Mouse (Mus musculus) testis, adult 2 months (tissue): ENCODE measurements at regions not wholly inside any gene's neighbourhood (a gene's known extent, or its start where the extent isn't known, plus 50 kb on each side); places are given as distances from the start of the nearest gene placed in this dataset.

ENCODE experiments used
- H3K27ac ChIP-seq: fragments of 200-500 bp; 2 replicates; pipeline ENCODE4 v1.5.1; 2012; ENCODE audit warnings: low read depth, low read length; ENCODE audit not compliant: control insufficient read depth, insufficient read depth
- H3K27me3 ChIP-seq: fragments of 200-500 bp; 2 replicates; pipeline ENCODE4 v1.6.1; 2012; ENCODE audit warnings: mild to moderate bottlenecking, low read length, moderate library complexity; ENCODE audit not compliant: control insufficient read depth, insufficient read depth
- H3K36me3 ChIP-seq: fragments of 200-500 bp; 2 replicates; pipeline ENCODE4 v1.6.1; 2012; ENCODE audit warnings: mild to moderate bottlenecking, low read length; ENCODE audit not compliant: control insufficient read depth, insufficient read depth
- H3K4me1 ChIP-seq: fragments of 200-500 bp; 2 replicates; pipeline ENCODE4 v1.6.1; 2012; ENCODE audit warnings: low read length; ENCODE audit not compliant: control insufficient read depth, insufficient read depth
- H3K4me3 ChIP-seq: fragments of 200-500 bp; 2 replicates; pipeline ENCODE4 v1.5.1; 2012; ENCODE audit warnings: low read depth, mild to moderate bottlenecking, low read length, moderate library complexity, mixed read lengths; ENCODE audit not compliant: control insufficient read depth
- CTCF ChIP-seq: fragments of 200-500 bp; IDR thresholded peaks from 2 replicates; pipeline ENCODE4 v1.5.1; 2012; ENCODE audit warnings: low read depth, mild to moderate bottlenecking, inconsistent platforms, low read length, moderate library complexity; ENCODE audit not compliant: control insufficient read depth, insufficient read depth, insufficient replicate concordance
- POLR2A ChIP-seq: fragments of 200-500 bp; IDR thresholded peaks from 2 replicates; pipeline ENCODE4 v1.6.1; 2012; ENCODE audit warnings: low read depth, mild to moderate bottlenecking, inconsistent platforms, low read length, moderate library complexity; ENCODE audit not compliant: control insufficient read depth

DNA sequence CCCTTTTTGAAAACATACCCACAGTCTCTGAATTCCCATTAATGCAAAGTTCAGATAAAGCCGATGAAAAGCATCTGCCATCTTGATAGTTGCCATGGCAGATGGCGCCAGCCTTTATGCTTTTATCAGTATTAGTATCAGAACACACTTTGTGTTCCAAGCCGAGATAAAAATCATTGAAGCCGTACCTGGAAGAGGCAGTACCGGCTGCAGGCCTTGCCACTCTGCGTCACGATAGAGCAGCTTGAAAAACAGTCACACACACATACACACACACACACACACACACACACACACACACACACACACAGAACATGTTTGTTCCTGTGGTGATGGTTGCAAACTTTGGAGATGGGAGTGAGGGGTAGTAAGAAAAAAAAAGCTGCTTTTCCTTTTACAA, 306.2 kb downstream of the Satb1 start:
- H3K4me3 ChIP-seq, result no peak overlapping the region
- H3K4me1 ChIP-seq, result no peaks in the 10 kb centered on the region
- TF ChIP-seq POLR2A (no peak), CTCF (no peak)
- H3K27ac ChIP-seq, result no peak overlapping the region
- no peaks in the 10 kb centered on the region for H3K36me3 ChIP-seq
- H3K27me3 ChIP-seq, result no peaks in the 10 kb centered on the region

- no peak for TF ChIP-seq POLR2A
- Histone ChIP-seq H3K4me3 (no peak overlapping the region), H3K27me3 (no peaks in the 10 kb centered on the region), H3K36me3 (no peaks in the 10 kb centered on the region), H3K27ac (no peak overlapping the region), H3K4me1 (no peaks in the 10 kb centered on the region)
These were observed 306.6 kb downstream of the Satb1 start for GRCm38 (mm10) chr17:51526464-51526863.

GRCm38 (mm10) chr17:51526021-51526420, 307.1 kb downstream of the Satb1 start:
- H3K27ac ChIP-seq, result no peak overlapping the region
- H3K4me3 ChIP-seq, result no peak overlapping the region
- no peaks in the 10 kb centered on the region for H3K4me1 ChIP-seq
- H3K27me3 ChIP-seq, result no peaks in the 10 kb centered on the region
- no peak for TF ChIP-seq POLR2A
- TF ChIP-seq CTCF, result no peak
- H3K36me3 ChIP-seq, result no peaks in the 10 kb centered on the region

DNA sequence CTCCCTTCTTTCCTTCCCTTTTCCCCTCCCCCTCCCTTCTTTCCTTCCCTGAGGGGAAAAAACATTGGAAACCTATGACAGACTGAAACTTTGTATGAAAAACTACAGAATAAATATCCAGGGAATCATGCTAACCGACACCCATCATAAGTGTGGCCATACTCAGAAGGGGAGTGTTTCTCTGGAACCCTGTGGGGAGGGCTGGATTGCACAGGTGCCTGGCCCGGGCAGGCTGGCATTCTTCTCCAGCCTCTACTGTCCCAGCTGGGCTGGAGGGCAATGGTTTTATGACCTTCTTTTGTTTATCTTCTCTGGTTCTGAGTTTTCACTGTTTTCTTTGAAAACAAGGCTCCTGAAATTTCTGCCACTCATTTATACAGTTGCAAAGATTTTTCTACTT, 307.9 kb downstream of the Satb1 start:
- TF ChIP-seq POLR2A (no peak), CTCF (no peak)
- H3K4me1 ChIP-seq, result no peaks in the 10 kb centered on the region
- H3K4me3 ChIP-seq, result no peak overlapping the region
- H3K36me3 ChIP-seq, result no peaks in the 10 kb centered on the region
- no peak overlapping the region for H3K27ac ChIP-seq
- no peaks in the 10 kb centered on the region for H3K27me3 ChIP-seq

DNA sequence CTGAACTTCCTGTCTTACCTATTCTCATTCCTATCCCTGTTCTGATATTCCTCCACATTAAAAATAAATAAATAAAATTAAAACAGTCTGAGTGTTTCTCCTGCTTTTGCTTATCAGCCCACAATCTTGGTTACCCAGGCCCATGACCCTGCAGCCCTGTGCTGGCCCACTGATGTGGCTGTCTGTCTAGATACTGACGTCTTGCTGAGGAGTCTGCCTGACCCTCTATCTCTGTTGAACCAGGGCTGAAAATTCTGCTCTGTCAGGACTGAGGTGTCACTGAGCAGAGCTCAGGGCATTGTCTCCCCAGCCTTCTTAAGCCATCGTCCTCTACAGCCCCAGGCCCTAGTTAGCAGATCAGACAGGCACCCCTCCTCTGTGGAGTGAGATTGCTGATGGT, 321.2 kb downstream of the Satb1 start:
- H3K27me3 ChIP-seq, result no peaks in the 10 kb centered on the region
- no peaks in the 10 kb centered on the region for H3K36me3 ChIP-seq
- no peaks in the 10 kb centered on the region for H3K4me1 ChIP-seq

GRCm38 (mm10) chr17:51500751-51501150, 321.6 kb upstream of the Tbc1d5 start:
- Histone ChIP-seq H3K27ac (no peak overlapping the region), H3K4me3 (no peak overlapping the region), H3K36me3 (no peaks in the 10 kb centered on the region), H3K27me3 (no peaks in the 10 kb centered on the region), H3K4me1 (no peaks in the 10 kb centered on the region)
- TF ChIP-seq POLR2A (no peak), CTCF (no peak)

More for the DNA sequence above, 321.2 kb downstream of the Satb1 start:
- TF ChIP-seq CTCF (no peak), POLR2A (no peak)
- Histone ChIP-seq H3K4me3 (no peak overlapping the region), H3K27ac (no peak overlapping the region)

DNA sequence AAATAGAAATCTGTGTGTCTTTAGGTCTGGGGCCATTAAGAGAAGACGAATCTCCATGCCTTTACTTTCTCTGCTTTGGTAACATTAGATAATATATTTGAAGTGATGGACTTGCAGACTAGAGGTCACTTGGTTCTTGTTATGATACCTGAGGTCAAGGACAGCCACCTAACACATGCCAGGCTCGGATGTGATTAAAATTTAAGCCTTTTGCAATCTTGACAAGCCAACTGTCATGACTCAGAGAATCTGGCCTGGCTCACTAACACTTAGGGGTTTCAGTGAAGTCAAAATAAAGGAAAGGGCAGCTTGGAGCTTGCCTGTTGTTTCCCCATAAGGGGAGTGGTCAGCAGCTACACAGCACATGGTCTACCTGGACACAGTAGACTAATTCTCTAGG, 320.4 kb upstream of the Tbc1d5 start:
- no peaks in the 10 kb centered on the region for H3K4me1 ChIP-seq
- H3K27ac ChIP-seq, result no peak overlapping the region
- H3K4me3 ChIP-seq, result no peak overlapping the region
- no peaks in the 10 kb centered on the region for H3K27me3 ChIP-seq
- no peaks in the 10 kb centered on the region for H3K36me3 ChIP-seq
- TF ChIP-seq CTCF, result no peak
- TF ChIP-seq POLR2A, result no peak

- Histone ChIP-seq H3K27me3 (no peaks in the 10 kb centered on the region), H3K27ac (no peak overlapping the region)
- TF ChIP-seq CTCF, result no peak
- TF ChIP-seq POLR2A, result no peak
These were observed 315.9 kb upstream of the Tbc1d5 start for GRCm38 (mm10) chr17:51495038-51495437.

More at GRCm38 (mm10) chr17:51495038-51495437, 315.9 kb upstream of the Tbc1d5 start:
- Histone ChIP-seq H3K4me1 (no peaks in the 10 kb centered on the region), H3K4me3 (no peak overlapping the region), H3K36me3 (no peaks in the 10 kb centered on the region)
